Mouse (Mus musculus) heart, adult 2 months (tissue): Measurements from ENCODE around the gene D930048N14Rik.

ENCODE experiments used
- CTCF ChIP-seq: fragments of 200-600 bp; IDR thresholded peaks from 2 replicates; pipeline ENCODE4 v1.8.1; 2022; ENCODE audit warnings: antibody characterized with exemption, mild to moderate bottlenecking, moderate library complexity
- EP300 ChIP-seq: fragments of 200-500 bp; IDR thresholded peaks from 2 replicates; pipeline ENCODE4 v1.6.1; 2011; ENCODE audit warnings: low read depth, low read length, control low read depth; ENCODE audit not compliant: insufficient read depth
- POLR2A ChIP-seq: fragments of 200-500 bp; IDR thresholded peaks from 2 replicates; pipeline ENCODE4 v1.6.1; 2011; ENCODE audit warnings: mild to moderate bottlenecking, low read depth, low read length, control low read depth; ENCODE audit not compliant: insufficient read depth

- TF ChIP-seq CTCF = no peak
- no peak for TF ChIP-seq POLR2A
- TF ChIP-seq EP300 = no peak
Observed at GRCm38 (mm10) chr11:51602253-51602652, 48.5 kb upstream of the D930048N14Rik start.
